Mouse (Mus musculus) hindbrain, embryonic 15.5 days (tissue): Measurements from ENCODE around the gene Eva1b. TPM values are rescaled to one million over a fixed set of nuclear protein-coding genes. Genes with fewer than 3 reads are reported as not detected.

ENCODE experiments used
- ATAC-seq: fragments of 200-750 bp; cut with Nextera tagmentation; 2 replicates; pipeline ENCODE4 v1.8.0; 2017; ENCODE audit warnings: low read depth, moderate number of reproducible peaks, moderate TSS enrichment; ENCODE audit not compliant: low FRiP score
- H3K27ac ChIP-seq: fragments of 300-500 bp; sonication (generic); replicated peaks from 2 replicates; pipeline ENCODE4 v1.5.1; 2015; ENCODE audit warnings: mild to moderate bottlenecking, inconsistent platforms
- H3K27me3 ChIP-seq: fragments of 300-500 bp; sonication (generic); 2 replicates; pipeline ENCODE4 v1.6.1; 2015; ENCODE audit warnings: control low read depth, inconsistent platforms
- H3K36me3 ChIP-seq: fragments of 300-500 bp; sonication (generic); 2 replicates; pipeline ENCODE4 v1.6.1; 2015; ENCODE audit warnings: control low read depth, inconsistent platforms
- H3K4me1 ChIP-seq: fragments of 300-500 bp; sonication (generic); replicated peaks from 2 replicates; pipeline ENCODE4 v1.6.1; 2015; ENCODE audit warnings: control low read depth, inconsistent platforms
- H3K4me2 ChIP-seq: fragments of 300-500 bp; sonication (generic); 2 replicates; pipeline ENCODE4 v1.6.1; 2015; ENCODE audit warnings: moderate library complexity, mild to moderate bottlenecking, inconsistent platforms
- H3K4me3 ChIP-seq: fragments of 300-500 bp; sonication (generic); 2 replicates; pipeline ENCODE4 v1.5.1; 2015; ENCODE audit warnings: mild to moderate bottlenecking, inconsistent platforms
- H3K9ac ChIP-seq: fragments of 300-500 bp; sonication (generic); 2 replicates; pipeline ENCODE4 v1.6.1; 2015; ENCODE audit warnings: inconsistent platforms
- H3K9me3 ChIP-seq: fragments of 300-500 bp; sonication (generic); 2 replicates; pipeline ENCODE4 v1.6.1; 2016; ENCODE audit warnings: control low read depth, inconsistent platforms
- WGBS: fragments of 180-500 bp; shearing (Covaris S2); methylation state at CpG from one replicate; pipeline ENCODE4 v1.1.7; 2015; 5-methylcytosine and 5-hydroxymethylcytosine counted together
- polyA plus RNA-seq: library from polyadenylated mRNA; unstranded; fragments of >200 nt; fragmentation: Nextera tagmentation; extraction: Ambion mirVana; gene quantifications from 2 replicates; pipeline ENCODE4 v1.2.1, GENCODE M21; 2015

Gene Eva1b
- polyA plus RNA-seq: 14.5 and 15.1 TPM in 2 replicates

- H3K36me3 ChIP-seq: no peaks in the 10 kb centered on the region
- H3K9ac ChIP-seq: peak within 1 kb of the TSS; percentile 36
- peak within 1 kb of the TSS; percentile 40 for H3K27ac ChIP-seq
- 2% methylated on average over 24 of the region's 24 CpGs for WGBS
- H3K4me3 ChIP-seq: peak within 1 kb of the TSS; percentile 40
- H3K27me3 ChIP-seq: peaks cover 34% of the 10 kb centered on the region
- H3K9me3 ChIP-seq: no peaks in the 10 kb centered on the region
- peaks cover 22% of the 10 kb centered on the region for H3K4me1 ChIP-seq
- no peak for ATAC-seq
- H3K4me2 ChIP-seq: peak within 1 kb of the TSS; percentile 57
Measured at GRCm38 (mm10) chr4:126147533-126148160, at the start of gene Eva1b. TSS of gene Eva1b (plus strand) at chr4:126147744.

DNA sequence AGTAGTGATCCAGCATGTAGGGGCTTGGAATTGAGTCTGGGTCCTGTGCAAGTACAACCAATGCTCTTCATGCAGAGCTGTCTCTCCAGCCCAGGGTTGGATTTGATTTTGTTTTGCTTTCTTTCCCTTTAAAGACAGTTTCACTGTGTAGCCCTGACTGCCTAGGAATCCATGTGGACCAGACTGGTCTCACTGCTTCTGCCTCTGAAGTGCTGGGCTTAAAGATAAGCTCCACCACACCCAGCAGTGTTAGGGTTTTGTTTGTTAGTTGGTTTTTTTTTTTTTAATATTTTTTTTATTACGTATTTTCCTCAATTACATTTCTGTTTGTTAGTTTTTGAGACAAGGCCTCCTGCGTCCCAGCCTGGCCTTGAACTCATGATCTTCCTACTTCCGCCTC is 48.2 kb upstream of the Eva1b start:
- Histone ChIP-seq H3K27me3 (no peaks in the 10 kb centered on the region), H3K4me3 (no peak overlapping the region), H3K27ac (no peak overlapping the region), H3K36me3 (peaks cover 4% of the 10 kb centered on the region; the same call in 1 of the 2 replicates), H3K4me1 (peaks cover 27% of the 10 kb centered on the region), H3K4me2 (no peak overlapping the region), H3K9me3 (no peaks in the 10 kb centered on the region), H3K9ac (no peak overlapping the region)
- no peak for ATAC-seq
- WGBS: 94% methylated on average over 3 of the region's 3 CpGs

GRCm38 (mm10) chr4:126100764-126101163 is 46.8 kb upstream of the Eva1b start:
- Histone ChIP-seq H3K9ac (no peak overlapping the region), H3K27ac (no peak overlapping the region), H3K4me1 (peaks cover 41% of the 10 kb centered on the region), H3K27me3 (no peaks in the 10 kb centered on the region), H3K4me2 (no peak overlapping the region), H3K9me3 (no peaks in the 10 kb centered on the region), H3K4me3 (no peak overlapping the region), H3K36me3 (peaks cover 4% of the 10 kb centered on the region; the same call in 1 of the 2 replicates)
- WGBS: 81% methylated on average over 3 of the region's 3 CpGs
- no peak for ATAC-seq

DNA sequence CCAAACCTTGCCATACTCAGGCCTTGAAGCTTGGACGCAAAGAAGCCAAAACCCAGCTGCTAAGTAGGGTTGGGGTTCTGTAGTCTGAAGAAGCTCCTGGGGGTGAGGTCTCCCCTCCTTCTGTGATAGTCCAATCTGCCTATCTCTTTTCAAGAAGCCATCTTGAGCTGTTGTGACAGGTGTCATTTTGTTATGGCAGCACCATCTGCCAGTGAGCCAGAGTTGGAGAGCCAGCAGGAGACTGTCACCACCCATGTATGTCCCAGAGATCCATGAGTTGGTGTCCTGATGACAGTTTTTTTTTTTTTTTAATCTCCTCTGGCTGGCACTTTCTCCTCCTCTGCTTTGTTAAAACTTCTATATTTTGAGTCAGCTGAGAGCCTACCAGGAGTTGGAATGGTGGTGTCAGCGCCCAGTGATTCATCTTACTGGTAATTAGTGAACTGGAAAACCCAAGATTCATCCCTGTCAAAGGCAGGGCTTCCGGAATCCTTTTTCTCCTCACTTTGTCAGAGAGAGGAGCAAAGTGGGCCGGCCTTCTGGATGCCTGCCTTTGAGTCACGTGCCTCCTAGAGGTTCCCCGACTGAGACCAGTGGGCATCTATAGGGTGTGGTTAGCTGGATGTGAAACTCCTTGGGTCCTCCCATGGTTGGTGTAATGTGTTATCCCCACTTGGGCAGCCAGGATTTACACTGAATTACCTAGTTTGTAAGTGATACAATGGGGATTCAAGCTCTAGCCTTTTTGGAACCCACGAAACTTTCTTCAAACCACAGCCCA is 45.3 kb upstream of the Eva1b start:
- peak overlapping the region; percentile 87 for H3K27ac ChIP-seq
- peaks cover 50% of the 10 kb centered on the region for H3K4me1 ChIP-seq
- no peak for ATAC-seq
- peak overlapping the region; percentile 93 for H3K4me2 ChIP-seq
- 35% methylated on average over 7 of the region's 7 CpGs for WGBS
- no peaks in the 10 kb centered on the region for H3K27me3 ChIP-seq
- no peaks in the 10 kb centered on the region for H3K9me3 ChIP-seq
- no peak overlapping the region for H3K9ac ChIP-seq
- H3K36me3 ChIP-seq: peaks cover 4% of the 10 kb centered on the region; the same call in 1 of the 2 replicates
- no peak overlapping the region for H3K4me3 ChIP-seq

DNA sequence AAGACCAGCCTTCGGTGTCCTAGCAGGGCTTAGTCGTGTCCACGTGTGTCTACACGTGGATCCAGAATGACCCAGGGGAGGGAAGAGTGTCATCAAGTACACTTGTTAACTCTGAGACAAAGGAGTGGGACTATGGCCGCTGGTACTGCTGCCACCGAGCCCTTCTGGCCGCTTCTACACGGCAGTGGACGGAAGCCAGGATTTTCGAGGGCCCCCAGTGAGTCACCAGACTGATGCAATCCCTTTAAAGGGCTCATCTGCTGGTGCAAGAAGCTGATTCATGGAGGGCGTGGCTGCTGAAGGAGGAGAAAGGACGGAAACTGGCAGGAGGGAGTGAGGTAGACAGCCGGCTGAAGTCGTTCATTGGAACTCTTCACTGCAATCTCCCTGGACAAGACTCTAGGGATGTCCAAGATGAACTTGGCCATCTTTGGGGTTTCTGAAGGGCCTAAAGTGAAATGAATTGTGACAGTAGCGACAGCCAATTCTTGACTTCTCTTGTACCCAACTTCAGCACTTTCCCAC is 44.4 kb upstream of the Eva1b start:
- H3K36me3 ChIP-seq: peaks cover 4% of the 10 kb centered on the region; the same call in 1 of the 2 replicates
- no peaks in the 10 kb centered on the region for H3K27me3 ChIP-seq
- peak overlapping the region; percentile 96 for H3K4me3 ChIP-seq
- peak overlapping the region; percentile 35 for H3K9ac ChIP-seq
- H3K4me1 ChIP-seq: peaks cover 58% of the 10 kb centered on the region
- under 1% methylated on average over 15 of the region's 15 CpGs for WGBS
- peak; percentile 45 for ATAC-seq
- H3K9me3 ChIP-seq: no peaks in the 10 kb centered on the region
- H3K4me2 ChIP-seq: peak overlapping the region; percentile 93
- peak overlapping the region; percentile 87 for H3K27ac ChIP-seq

- WGBS: 1% methylated on average over 34 of the region's 34 CpGs
- H3K4me3 ChIP-seq: peak within 1 kb of the TSS; percentile 96
- peak within 1 kb of the TSS; percentile 87 for H3K27ac ChIP-seq
- peak within 1 kb of the TSS; percentile 93 for H3K4me2 ChIP-seq
- ATAC-seq: peak; percentile 95
- H3K9me3 ChIP-seq: no peaks in the 10 kb centered on the region
- no peaks in the 10 kb centered on the region for H3K27me3 ChIP-seq
- H3K9ac ChIP-seq: peak within 1 kb of the TSS; percentile 89
- no peaks in the 10 kb centered on the region for H3K36me3 ChIP-seq
- H3K4me1 ChIP-seq: peaks cover 63% of the 10 kb centered on the region
Measured at GRCm38 (mm10) chr4:126103590-126104068, 43.9 kb upstream of the Eva1b start, which contains the start of gene Stk40. TSS of gene Stk40 (plus strand) at chr4:126103957.

GRCm38 (mm10) chr4:126104261-126105075 is 43.1 kb upstream of the Eva1b start:
- ATAC-seq: peak; percentile 35
- no peaks in the 10 kb centered on the region for H3K36me3 ChIP-seq
- no peaks in the 10 kb centered on the region for H3K27me3 ChIP-seq
- 3% methylated on average over 33 of the region's 34 CpGs for WGBS
- peak overlapping the region; percentile 89 for H3K9ac ChIP-seq
- H3K4me3 ChIP-seq: peak overlapping the region; percentile 96
- H3K27ac ChIP-seq: peak overlapping the region; percentile 83
- no peaks in the 10 kb centered on the region for H3K9me3 ChIP-seq
- peaks cover 70% of the 10 kb centered on the region for H3K4me1 ChIP-seq
- H3K4me2 ChIP-seq: peak overlapping the region; percentile 93

GRCm38 (mm10) chr4:126105131-126105783 is 42.3 kb upstream of the Eva1b start:
- Histone ChIP-seq H3K4me3 (peak overlapping the region; percentile 96), H3K9ac (peak overlapping the region; percentile 89), H3K36me3 (no peaks in the 10 kb centered on the region), H3K27me3 (no peaks in the 10 kb centered on the region), H3K4me1 (peaks cover 74% of the 10 kb centered on the region), H3K27ac (no peak overlapping the region), H3K9me3 (no peaks in the 10 kb centered on the region), H3K4me2 (peak overlapping the region; percentile 93)
- ATAC-seq: no peak
- 50% methylated on average over 7 of the region's 7 CpGs for WGBS

- Histone ChIP-seq H3K27me3 (no peaks in the 10 kb centered on the region), H3K4me2 (no peak overlapping the region), H3K4me1 (peaks cover 74% of the 10 kb centered on the region), H3K4me3 (no peak overlapping the region), H3K9me3 (no peaks in the 10 kb centered on the region), H3K36me3 (no peaks in the 10 kb centered on the region), H3K9ac (no peak overlapping the region), H3K27ac (0 out of 2 replicates have a peak overlapping the region, but pooled peaks have one; percentile 27)
- ATAC-seq: no peak
- WGBS: 51% methylated on average over 8 of the region's 8 CpGs
Measured at GRCm38 (mm10) chr4:126108061-126108740, 39.3 kb upstream of the Eva1b start.

DNA sequence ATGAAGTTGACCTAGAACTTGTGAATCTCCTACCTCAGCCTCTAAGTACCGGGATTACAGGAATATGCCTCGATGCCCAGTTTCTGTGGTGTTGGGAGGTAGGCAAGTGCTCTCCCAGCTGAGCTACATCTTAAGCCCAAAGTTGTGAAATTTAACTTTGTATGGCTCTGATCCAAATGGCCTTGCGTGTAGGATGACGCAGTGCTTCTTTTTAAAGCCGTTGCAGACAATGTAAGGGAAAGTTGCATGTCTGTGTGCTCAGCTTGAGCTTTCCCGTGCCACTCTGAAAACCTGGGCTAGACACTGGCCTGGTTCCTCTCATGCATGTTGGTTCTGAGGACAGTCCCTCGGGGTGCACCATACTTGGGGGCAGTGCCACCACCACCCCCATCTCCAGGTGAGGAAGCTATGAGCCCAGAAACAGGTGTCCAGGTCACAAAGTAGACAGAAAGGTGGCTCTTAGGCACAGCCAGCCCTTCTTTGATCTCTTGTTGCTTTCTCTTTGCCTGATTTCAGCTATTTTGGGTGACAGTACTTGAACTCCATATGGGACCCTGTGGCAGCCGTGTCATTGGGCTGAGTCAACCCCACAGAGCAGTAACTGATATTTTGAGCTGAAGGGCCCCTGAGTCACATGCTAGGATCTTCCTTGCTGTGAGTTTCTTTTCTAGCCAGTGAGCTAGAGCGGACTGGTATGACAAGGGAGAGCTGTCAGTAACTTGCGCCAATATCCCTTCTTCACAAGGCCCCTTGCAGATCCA is 37.8 kb upstream of the Eva1b start:
- Histone ChIP-seq H3K9ac (0 out of 2 replicates have a peak overlapping the region, but pooled peaks have one; percentile 15), H3K36me3 (no peaks in the 10 kb centered on the region), H3K4me3 (no peak overlapping the region), H3K27ac (peak overlapping the region; percentile 70), H3K4me1 (peaks cover 78% of the 10 kb centered on the region), H3K27me3 (no peaks in the 10 kb centered on the region), H3K4me2 (0 out of 2 replicates have a peak overlapping the region, but pooled peaks have one; percentile 14), H3K9me3 (no peaks in the 10 kb centered on the region)
- 77% methylated on average over 10 of the region's 10 CpGs for WGBS
- no peak for ATAC-seq
